Mouse (Mus musculus) stomach, postnatal 0 days (tissue): Measurements from ENCODE around the gene Olfr201.

Source experiments
- CTCF ChIP-seq: IDR thresholded peaks from 2 replicates; pipeline ENCODE4 v1.5.1; 2016; ENCODE audit warnings: antibody characterized with exemption, low read depth, mild to moderate bottlenecking, moderate library complexity
- EP300 ChIP-seq: optimal IDR thresholded peaks from 2 replicates; pipeline ENCODE3; 2016; ENCODE audit warnings: antibody characterized with exemption

DNA sequence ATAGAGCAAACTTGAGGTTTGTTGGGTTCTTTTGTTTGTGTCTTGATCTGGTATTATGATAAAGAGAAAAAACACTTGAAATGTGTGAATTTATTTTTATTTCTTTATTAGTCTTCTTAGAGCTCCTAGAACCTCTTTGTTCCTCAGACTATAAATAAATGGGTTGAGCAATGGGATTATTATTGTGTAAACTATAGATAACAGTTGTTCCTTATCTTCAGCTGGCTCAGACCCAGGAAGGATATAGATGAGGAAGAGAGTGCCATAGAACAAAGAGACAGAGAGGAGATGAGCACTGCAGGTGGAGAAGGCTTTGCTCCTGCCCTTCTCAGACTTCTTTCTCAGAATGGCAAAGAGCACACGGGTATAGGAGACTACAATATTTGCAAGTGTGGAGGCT, 11.0 kb upstream of the Olfr201 start:
- no peak for TF ChIP-seq CTCF
- no peak for TF ChIP-seq EP300
